Mouse (Mus musculus): Measurements from ENCODE around the gene Ajap1. TPM values are rescaled to one million over a fixed set of nuclear protein-coding genes. Genes with fewer than 3 reads are reported as not detected.

Ajap1 gene
- polyA plus RNA-seq, 1 experiment from 2014 or later, result 0.17 TPM

GRCm38 (mm10) chr4:153501936-153502335 is 19.3 kb upstream of the Ajap1 start:
- Histone ChIP-seq H3K9ac (ENCODE audit: low read depth, low read length) (no peak overlapping the region), H3K27ac (ENCODE audit: low read depth, low read length) (no peak overlapping the region), H3K27me3 (ENCODE audit: control insufficient read depth, insufficient read depth, low read length) (0 out of 2 replicates have a peak, but pooled peaks cover 3% of the 10 kb centered on the region), H3K9me3 (replicated peaks; ENCODE audit: control insufficient read depth, low read length) (no peaks in the 10 kb centered on the region), H3K4me2 (no peak overlapping the region), H3K36me3 (ENCODE audit: control insufficient read depth, insufficient read depth, low read length) (no peaks in the 10 kb centered on the region), H3K4me1 (ENCODE audit: control insufficient read depth, insufficient read depth, low read length) (no peaks in the 10 kb centered on the region), H3K4me3 (ENCODE audit: low read depth, low read length) (no peak overlapping the region)
- WGBS (ENCODE audit: insufficient replicate concordance), result 29% methylated on average over 7 of the region's 7 CpGs
- ATAC-seq (replicated peaks; ENCODE audit: insufficient number of reproducible peaks, low FRiP score, low TSS enrichment), result peak; percentile 79; the same call in 1 of the 2 replicates

GRCm38 (mm10) chr4:153492444-153492843 is 9.8 kb upstream of the Ajap1 start:
- Histone ChIP-seq H3K4me1 (ENCODE audit: control insufficient read depth, insufficient read depth, low read length) (no peaks in the 10 kb centered on the region), H3K27ac (ENCODE audit: low read depth, low read length) (no peak overlapping the region), H3K36me3 (ENCODE audit: control insufficient read depth, insufficient read depth, low read length) (no peaks in the 10 kb centered on the region), H3K27me3 (ENCODE audit: control insufficient read depth, insufficient read depth, low read length) (no peaks in the 10 kb centered on the region), H3K9ac (ENCODE audit: low read depth, low read length) (no peak overlapping the region), H3K9me3 (replicated peaks; ENCODE audit: control insufficient read depth, low read length) (no peaks in the 10 kb centered on the region), H3K4me2 (no peak overlapping the region), H3K4me3 (ENCODE audit: low read depth, low read length) (no peak overlapping the region)
- no peak for ATAC-seq (replicated peaks; ENCODE audit: insufficient number of reproducible peaks, low FRiP score, low TSS enrichment)
- 62% methylated on average over 9 of the region's 9 CpGs for WGBS (ENCODE audit: insufficient replicate concordance)

DNA sequence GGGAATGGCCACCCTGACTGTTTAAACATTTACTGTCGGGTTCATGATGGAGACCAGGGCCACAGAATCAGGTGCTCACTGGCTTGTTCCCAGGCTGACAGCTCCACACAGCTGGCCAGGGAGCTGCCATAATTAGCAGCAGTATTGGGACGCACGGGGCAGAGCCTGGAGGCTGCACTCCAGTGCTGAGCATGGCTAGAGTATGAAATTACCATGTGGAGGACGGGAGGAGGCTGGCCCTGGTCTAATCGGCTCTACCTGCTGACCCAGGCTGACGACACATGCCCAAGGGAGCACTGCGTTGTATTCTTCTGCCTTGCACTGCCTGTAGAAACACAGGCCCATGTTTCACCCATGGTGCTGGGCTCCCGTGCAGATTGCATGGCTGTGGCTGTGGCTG is 6.5 kb upstream of the Ajap1 start:
- H3K9ac ChIP-seq (ENCODE audit: low read depth, low read length), result no peak overlapping the region
- no peaks in the 10 kb centered on the region for H3K4me1 ChIP-seq (ENCODE audit: control insufficient read depth, insufficient read depth, low read length)
- no peaks in the 10 kb centered on the region for H3K9me3 ChIP-seq (replicated peaks; ENCODE audit: control insufficient read depth, low read length)
- no peak overlapping the region for H3K27ac ChIP-seq (ENCODE audit: low read depth, low read length)
- H3K4me3 ChIP-seq (ENCODE audit: low read depth, low read length), result no peak overlapping the region
- no peak overlapping the region for H3K4me2 ChIP-seq
- WGBS (ENCODE audit: insufficient replicate concordance), result 68% methylated on average over 8 of the region's 8 CpGs
- H3K36me3 ChIP-seq (ENCODE audit: control insufficient read depth, insufficient read depth, low read length), result no peaks in the 10 kb centered on the region
- peaks cover 13% of the 10 kb centered on the region for H3K27me3 ChIP-seq (ENCODE audit: control insufficient read depth, insufficient read depth, low read length)
- ATAC-seq (replicated peaks; ENCODE audit: insufficient number of reproducible peaks, low FRiP score, low TSS enrichment), result no peak

DNA sequence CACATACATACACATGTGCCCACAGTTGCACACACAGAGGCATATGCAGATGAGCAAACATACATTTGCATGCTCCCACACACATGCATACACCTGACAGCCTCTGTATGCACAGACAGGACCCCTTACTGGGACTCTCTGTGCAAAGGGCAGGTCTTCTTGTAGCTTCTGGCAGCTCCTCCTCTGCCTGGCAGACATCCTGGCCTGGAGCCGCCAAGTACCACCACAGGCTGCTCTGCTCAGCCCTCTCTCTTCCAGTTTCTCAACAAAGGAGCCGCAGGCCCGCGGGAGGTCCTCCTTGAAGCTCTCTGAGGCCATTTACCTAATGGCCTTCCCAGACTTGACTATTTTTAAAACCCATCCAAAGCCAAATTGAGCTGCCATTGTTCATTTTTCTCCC is 3.3 kb upstream of the Ajap1 start:
- H3K9ac ChIP-seq (ENCODE audit: low read depth, low read length), result no peak overlapping the region
- H3K36me3 ChIP-seq (ENCODE audit: control insufficient read depth, insufficient read depth, low read length), result no peaks in the 10 kb centered on the region
- H3K27me3 ChIP-seq (ENCODE audit: control insufficient read depth, insufficient read depth, low read length), result peaks cover 45% of the 10 kb centered on the region
- H3K4me2 ChIP-seq, result no peak overlapping the region
- peaks cover 11% of the 10 kb centered on the region; the same call in 1 of the 2 replicates for H3K4me1 ChIP-seq (ENCODE audit: control insufficient read depth, insufficient read depth, low read length)
- 51% methylated on average over 4 of the region's 4 CpGs for WGBS (ENCODE audit: insufficient replicate concordance)
- no peak for ATAC-seq (replicated peaks; ENCODE audit: insufficient number of reproducible peaks, low FRiP score, low TSS enrichment)
- H3K9me3 ChIP-seq (replicated peaks; ENCODE audit: control insufficient read depth, low read length), result no peaks in the 10 kb centered on the region
- no peak overlapping the region for H3K4me3 ChIP-seq (ENCODE audit: low read depth, low read length)
- no peak overlapping the region for H3K27ac ChIP-seq (ENCODE audit: low read depth, low read length)

DNA sequence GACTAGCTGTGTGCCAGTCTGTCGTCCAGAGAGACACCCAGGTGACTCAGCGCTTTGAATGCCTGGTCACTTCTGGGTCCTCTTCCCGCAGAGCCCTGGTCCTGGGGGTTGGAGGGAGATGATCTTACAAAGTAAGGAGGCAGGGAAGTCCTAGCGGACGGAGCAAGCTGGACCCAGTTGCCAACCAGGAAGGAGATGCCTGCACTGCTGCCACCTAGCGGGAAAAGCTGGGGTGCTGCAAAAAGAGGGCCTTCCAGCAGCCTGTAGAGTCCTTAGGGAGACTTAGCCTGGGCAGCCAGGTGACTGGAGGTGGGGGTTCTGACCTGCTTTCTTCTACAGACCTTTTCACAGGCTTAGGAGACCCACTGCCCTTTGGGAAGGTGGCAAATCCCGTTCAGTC is 1.8 kb upstream of the Ajap1 start:
- no peak overlapping the region for H3K9ac ChIP-seq (ENCODE audit: low read depth, low read length)
- H3K36me3 ChIP-seq (ENCODE audit: control insufficient read depth, insufficient read depth, low read length), result no peaks in the 10 kb centered on the region
- WGBS (ENCODE audit: insufficient replicate concordance), result 5% methylated on average over 7 of the region's 7 CpGs
- peaks cover 11% of the 10 kb centered on the region; the same call in 1 of the 2 replicates for H3K4me1 ChIP-seq (ENCODE audit: control insufficient read depth, insufficient read depth, low read length)
- H3K4me2 ChIP-seq, result no peak overlapping the region
- no peak for ATAC-seq (replicated peaks; ENCODE audit: insufficient number of reproducible peaks, low FRiP score, low TSS enrichment)
- H3K9me3 ChIP-seq (replicated peaks; ENCODE audit: control insufficient read depth, low read length), result no peaks in the 10 kb centered on the region
- peaks cover 61% of the 10 kb centered on the region for H3K27me3 ChIP-seq (ENCODE audit: control insufficient read depth, insufficient read depth, low read length)
- no peak overlapping the region for H3K4me3 ChIP-seq (ENCODE audit: low read depth, low read length)
- no peak overlapping the region for H3K27ac ChIP-seq (ENCODE audit: low read depth, low read length)

GRCm38 (mm10) chr4:153481361-153482234 is 1.0 kb downstream of the Ajap1 start:
- Histone ChIP-seq H3K9ac (ENCODE audit: low read depth, low read length) (no peak overlapping the region), H3K27me3 (ENCODE audit: control insufficient read depth, insufficient read depth, low read length) (peaks cover 80% of the 10 kb centered on the region), H3K27ac (ENCODE audit: low read depth, low read length) (no peak overlapping the region), H3K9me3 (replicated peaks; ENCODE audit: control insufficient read depth, low read length) (no peaks in the 10 kb centered on the region), H3K4me1 (ENCODE audit: control insufficient read depth, insufficient read depth, low read length) (peaks cover 11% of the 10 kb centered on the region; the same call in 1 of the 2 replicates), H3K4me3 (ENCODE audit: low read depth, low read length) (peak overlapping the region; percentile 48), H3K4me2 (peak overlapping the region; percentile 77), H3K36me3 (ENCODE audit: control insufficient read depth, insufficient read depth, low read length) (no peaks in the 10 kb centered on the region)
- WGBS (ENCODE audit: insufficient replicate concordance), result under 1% methylated on average over 55 of the region's 71 CpGs
- no peak for ATAC-seq (replicated peaks; ENCODE audit: insufficient number of reproducible peaks, low FRiP score, low TSS enrichment)

GRCm38 (mm10) chr4:153480551-153481262 is 1.9 kb downstream of the Ajap1 start:
- Histone ChIP-seq H3K36me3 (ENCODE audit: control insufficient read depth, insufficient read depth, low read length) (no peaks in the 10 kb centered on the region), H3K27me3 (ENCODE audit: control insufficient read depth, insufficient read depth, low read length) (peaks cover 75% of the 10 kb centered on the region), H3K27ac (ENCODE audit: low read depth, low read length) (no peak overlapping the region), H3K4me1 (ENCODE audit: control insufficient read depth, insufficient read depth, low read length) (peaks cover 11% of the 10 kb centered on the region; the same call in 1 of the 2 replicates), H3K4me2 (peak overlapping the region; percentile 77), H3K9ac (ENCODE audit: low read depth, low read length) (no peak overlapping the region), H3K9me3 (replicated peaks; ENCODE audit: control insufficient read depth, low read length) (no peaks in the 10 kb centered on the region), H3K4me3 (ENCODE audit: low read depth, low read length) (no peak overlapping the region)
- WGBS (ENCODE audit: insufficient replicate concordance), result 4% methylated on average over 19 of the region's 19 CpGs
- no peak for ATAC-seq (replicated peaks; ENCODE audit: insufficient number of reproducible peaks, low FRiP score, low TSS enrichment)

GRCm38 (mm10) chr4:153479144-153479543 is 3.5 kb downstream of the Ajap1 start:
- peaks cover 71% of the 10 kb centered on the region for H3K27me3 ChIP-seq (ENCODE audit: control insufficient read depth, insufficient read depth, low read length)

More at GRCm38 (mm10) chr4:153479144-153479543, 3.5 kb downstream of the Ajap1 start:
- H3K4me1 ChIP-seq (ENCODE audit: control insufficient read depth, insufficient read depth, low read length), result peaks cover 11% of the 10 kb centered on the region; the same call in 1 of the 2 replicates
- no peak overlapping the region for H3K9ac ChIP-seq (ENCODE audit: low read depth, low read length)
- no peak overlapping the region for H3K4me3 ChIP-seq (ENCODE audit: low read depth, low read length)
- H3K4me2 ChIP-seq, result no peak overlapping the region
- WGBS (ENCODE audit: insufficient replicate concordance), result 22% methylated on average over 8 of the region's 8 CpGs
- H3K36me3 ChIP-seq (ENCODE audit: control insufficient read depth, insufficient read depth, low read length), result no peaks in the 10 kb centered on the region
- no peak overlapping the region for H3K27ac ChIP-seq (ENCODE audit: low read depth, low read length)
- ATAC-seq (replicated peaks; ENCODE audit: insufficient number of reproducible peaks, low FRiP score, low TSS enrichment), result no peak
- no peaks in the 10 kb centered on the region for H3K9me3 ChIP-seq (replicated peaks; ENCODE audit: control insufficient read depth, low read length)

All from heart, embryonic 11.5 days (tissue).